Mouse (Mus musculus): ENCODE data around the gene Gm20388.
A peak's percentile ranks its signal among the peaks of the same experiment; 100 is the strongest.

Gene Gm20388

GRCm38 (mm10) chr8:122811870-122812494 is 2901.3 kb downstream of the Gm20388 start:
- DNase-seq (ENCODE audit: low read depth in 2 of 2, low spot score in 2 of 2): no peak

DNA sequence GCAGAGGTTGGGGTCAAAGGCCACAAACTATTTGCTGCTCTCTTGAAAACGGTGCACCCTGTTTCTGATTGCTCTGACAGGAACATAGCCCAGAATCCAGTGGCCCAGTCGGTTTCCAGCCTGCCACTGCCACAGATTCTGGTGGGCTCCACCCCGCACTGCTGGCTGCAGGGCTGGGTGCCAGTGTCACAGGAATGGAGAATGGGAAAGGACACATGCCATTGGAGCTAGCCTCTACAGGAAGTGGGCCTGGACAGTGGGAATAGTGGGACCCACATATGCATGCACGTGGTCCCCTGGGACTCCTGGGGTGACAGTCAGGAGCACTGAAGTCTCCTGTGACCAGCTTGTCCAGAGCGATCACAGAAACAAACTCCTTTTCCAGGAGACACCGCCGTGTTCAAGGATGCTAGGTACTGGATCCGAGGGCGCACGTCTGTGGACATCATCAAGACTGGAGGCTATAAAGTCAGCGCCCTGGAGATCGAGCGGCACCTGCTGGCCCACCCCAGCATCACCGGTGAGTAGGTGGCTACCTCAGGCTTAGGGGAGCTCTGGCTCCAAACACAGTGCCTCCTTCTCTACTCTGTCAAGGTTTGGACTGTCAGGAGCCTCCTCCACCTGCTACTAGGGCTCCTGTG is 2902.1 kb downstream of the Gm20388 start:
- no peak for DNase-seq (ENCODE audit: low read depth in 2 of 2, low spot score in 2 of 2)

GRCm38 (mm10) chr8:122814608-122815007 is 2904.0 kb downstream of the Gm20388 start:
- no peak for DNase-seq (ENCODE audit: low read depth in 2 of 2, low spot score in 2 of 2)

- DNase-seq (ENCODE audit: low read depth in 2 of 2, low spot score in 2 of 2): no peak
These were observed 2906.3 kb downstream of the Gm20388 start for GRCm38 (mm10) chr8:122816965-122817364.

- DNase-seq (ENCODE audit: low read depth in 2 of 2, low spot score in 2 of 2): no peak
These were observed 2907.3 kb downstream of the Gm20388 start for GRCm38 (mm10) chr8:122817724-122818496.

DNA sequence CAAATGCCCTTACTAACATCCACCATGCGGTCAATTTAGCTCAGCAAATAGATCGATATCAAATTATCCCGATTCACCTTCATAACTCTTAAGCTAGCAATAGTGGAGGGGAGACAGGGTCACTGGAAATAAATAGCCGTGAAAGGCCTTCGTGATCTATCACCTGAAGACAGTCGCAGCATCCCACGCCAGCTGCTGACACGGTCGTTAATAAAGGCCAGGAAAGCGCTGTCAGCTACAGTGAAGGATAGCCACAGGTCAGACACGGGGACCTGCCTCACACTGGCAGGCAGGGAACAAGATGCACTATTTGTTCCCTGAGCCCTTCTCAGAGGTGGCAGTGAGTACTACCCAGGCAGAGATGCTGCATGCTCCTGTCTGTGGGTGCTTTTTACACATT is 2909.1 kb downstream of the Gm20388 start:
- no peak for DNase-seq (ENCODE audit: low read depth in 2 of 2, low spot score in 2 of 2)

GRCm38 (mm10) chr8:122824571-122824970 is 2913.9 kb downstream of the Gm20388 start:
- no peak for DNase-seq (ENCODE audit: low read depth in 2 of 2, low spot score in 2 of 2)

DNA sequence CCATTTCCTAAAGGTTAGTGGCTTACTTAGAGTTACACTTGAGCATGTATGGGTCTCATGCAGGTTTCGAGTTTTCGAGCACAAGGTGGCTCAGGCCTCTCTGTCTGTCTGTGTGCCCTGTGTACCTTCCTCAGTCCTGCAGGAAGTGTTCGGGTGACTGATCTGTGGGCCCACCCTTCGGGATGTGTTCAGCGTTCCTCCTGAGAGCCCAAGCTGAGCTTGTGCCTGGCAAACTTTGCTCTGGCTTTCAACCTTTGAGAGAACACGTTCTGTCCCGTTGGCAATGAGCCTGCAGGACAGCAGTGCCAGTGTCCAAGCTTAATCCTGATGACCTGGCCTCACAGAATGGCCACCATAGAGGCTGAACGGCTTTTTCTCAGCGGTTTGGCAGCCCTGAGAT is 2914.3 kb downstream of the Gm20388 start:
- no peak for DNase-seq (ENCODE audit: low read depth in 2 of 2, low spot score in 2 of 2)

DNA sequence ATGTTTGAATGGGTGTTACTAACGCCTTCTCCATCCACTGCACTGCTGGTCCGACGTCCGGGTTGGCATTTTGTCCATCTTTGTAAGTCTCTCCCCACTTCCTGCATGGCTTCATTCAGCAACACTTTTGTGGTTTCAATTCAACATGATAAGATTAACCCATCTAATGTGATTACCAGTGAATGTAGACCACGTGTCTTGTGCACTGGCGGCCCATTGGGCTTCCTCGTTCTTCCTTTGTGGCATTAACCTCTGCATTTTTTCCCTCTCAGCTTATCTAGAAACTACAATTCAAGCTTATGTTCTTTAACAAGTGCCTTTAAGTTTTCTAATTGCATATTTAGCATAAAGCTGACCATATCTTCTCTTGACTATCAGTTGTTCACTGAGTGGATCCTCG is 2914.8 kb downstream of the Gm20388 start:
- DNase-seq (ENCODE audit: low read depth in 2 of 2, low spot score in 2 of 2): no peak

DNA sequence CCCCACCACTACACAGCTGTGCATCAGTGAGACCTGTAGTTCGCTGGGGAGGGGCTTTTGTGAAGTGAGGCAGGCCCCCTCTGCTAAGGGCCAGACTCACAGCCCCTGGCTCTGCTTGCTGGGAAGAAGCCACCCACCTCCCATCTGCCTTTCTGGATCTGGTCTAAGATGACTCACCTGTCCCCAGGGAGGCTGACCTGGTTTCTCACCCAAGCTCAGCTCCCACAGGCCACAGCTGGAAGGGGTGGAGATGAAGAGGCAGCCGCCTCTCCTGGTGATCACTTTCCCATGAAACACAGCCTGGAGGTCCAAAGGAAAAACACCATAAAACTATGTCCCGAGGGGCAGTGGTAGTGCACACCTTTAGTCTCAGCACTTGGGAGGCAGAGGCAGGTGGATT is 2918.8 kb downstream of the Gm20388 start:
- no peak for DNase-seq (ENCODE audit: low read depth in 2 of 2, low spot score in 2 of 2)

GRCm38 (mm10) chr8:122830349-122831061 is 2919.9 kb downstream of the Gm20388 start:
- peak; percentile 83 to 91 for DNase-seq (ENCODE audit: low read depth in 2 of 2, low spot score in 2 of 2)

- no peak for DNase-seq (ENCODE audit: low read depth in 2 of 2, low spot score in 2 of 2)
These were observed 2923.8 kb downstream of the Gm20388 start for GRCm38 (mm10) chr8:122834416-122834815.

DNA sequence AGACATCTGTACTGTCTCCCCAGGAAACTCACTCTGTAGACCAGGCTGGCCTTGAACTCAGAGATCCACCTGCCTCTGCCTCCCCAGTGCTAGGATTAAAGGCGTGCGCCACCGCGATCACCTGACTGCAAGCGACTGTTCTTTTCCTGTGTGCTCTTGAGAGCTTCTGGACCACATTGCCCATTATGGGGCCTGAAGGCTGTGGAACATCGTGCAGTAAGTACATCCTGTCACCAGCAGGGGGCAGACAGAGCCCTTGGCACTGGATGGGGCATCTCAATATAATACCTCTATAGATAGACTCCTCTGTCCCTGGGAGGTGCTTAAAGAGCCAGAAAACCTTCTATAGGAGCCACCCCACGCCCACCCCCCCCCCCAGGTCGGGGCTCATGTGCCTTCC is 2924.3 kb downstream of the Gm20388 start:
- DNase-seq (ENCODE audit: low read depth in 2 of 2, low spot score in 2 of 2): peak; percentile 61 to 69

DNA sequence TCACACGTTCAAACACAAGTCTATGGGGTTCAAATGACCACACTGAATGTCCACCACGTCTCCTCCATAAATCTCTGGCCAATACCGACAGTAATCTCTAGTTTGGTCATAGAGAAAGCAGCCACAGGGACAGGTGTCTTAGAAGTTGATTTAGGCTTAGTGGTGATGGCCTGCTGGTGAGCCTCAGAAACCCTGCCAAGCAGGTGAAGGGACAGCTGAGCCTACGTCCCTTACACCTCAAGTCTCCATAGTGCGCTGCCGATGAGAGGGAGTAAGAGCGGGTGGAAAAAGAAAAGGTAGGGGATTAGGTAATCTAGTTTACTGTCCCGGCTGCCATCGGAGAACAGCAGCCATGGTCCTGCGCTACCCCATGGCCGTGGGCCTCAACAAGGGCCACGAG is 2925.6 kb downstream of the Gm20388 start:
- no peak for DNase-seq (ENCODE audit: low read depth in 2 of 2, low spot score in 2 of 2)

GRCm38 (mm10) chr8:122836696-122837095 is 2926.1 kb downstream of the Gm20388 start:
- no peak for DNase-seq (ENCODE audit: low read depth in 2 of 2, low spot score in 2 of 2)

- DNase-seq (ENCODE audit: low read depth in 2 of 2, low spot score in 2 of 2): no peak
These were observed 2933.5 kb downstream of the Gm20388 start for GRCm38 (mm10) chr8:122844161-122844560.

GRCm38 (mm10) chr8:122845662-122846061 is 2935.0 kb downstream of the Gm20388 start:
- no peak for DNase-seq (ENCODE audit: low read depth in 2 of 2, low spot score in 2 of 2)

- no peak for DNase-seq (ENCODE audit: low read depth in 2 of 2, low spot score in 2 of 2)
These were observed 2937.4 kb downstream of the Gm20388 start, which contains the start of gene Cdh15 for GRCm38 (mm10) chr8:122847829-122848561. Cdh15 (plus strand) TSS chr8:122847966.

DNA sequence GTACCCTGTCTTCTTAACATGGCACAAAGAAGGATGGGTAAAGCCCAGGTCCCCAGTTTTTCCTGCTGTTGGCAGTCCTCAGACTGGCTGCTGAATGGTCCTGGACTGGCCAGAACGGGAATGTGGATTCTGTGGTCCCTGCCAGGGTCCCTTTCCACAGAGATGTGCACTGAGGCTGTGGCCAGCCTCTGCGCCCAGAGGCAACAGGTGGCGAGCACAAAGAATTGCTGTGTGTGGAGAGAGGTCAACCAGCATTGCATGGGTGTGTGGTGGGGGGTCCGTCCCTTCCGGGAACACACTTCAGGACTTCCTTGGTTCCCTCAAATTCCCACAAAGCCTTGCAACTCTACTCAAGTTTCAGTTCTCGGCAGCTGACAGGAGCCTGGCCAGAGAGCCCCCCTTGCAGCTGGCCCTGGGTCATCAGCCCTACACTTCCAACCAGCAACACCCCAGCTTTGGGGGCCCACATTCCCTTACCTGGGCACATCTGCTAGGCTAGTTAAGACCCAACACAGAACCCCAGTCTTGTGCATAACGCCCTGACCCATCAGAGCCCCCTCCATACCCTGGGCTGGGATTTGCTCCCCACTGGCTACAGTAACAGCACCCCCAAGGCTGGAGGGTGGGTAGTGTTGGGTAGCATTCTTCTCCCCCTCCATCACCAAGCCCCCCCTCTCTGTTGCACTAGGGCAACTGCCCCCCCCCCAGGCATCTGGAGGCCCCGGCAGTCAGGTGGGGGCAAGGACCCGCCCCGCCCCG is 2938.7 kb downstream of the Gm20388 start:
- no peak for DNase-seq (ENCODE audit: low read depth in 2 of 2, low spot score in 2 of 2)

DNA sequence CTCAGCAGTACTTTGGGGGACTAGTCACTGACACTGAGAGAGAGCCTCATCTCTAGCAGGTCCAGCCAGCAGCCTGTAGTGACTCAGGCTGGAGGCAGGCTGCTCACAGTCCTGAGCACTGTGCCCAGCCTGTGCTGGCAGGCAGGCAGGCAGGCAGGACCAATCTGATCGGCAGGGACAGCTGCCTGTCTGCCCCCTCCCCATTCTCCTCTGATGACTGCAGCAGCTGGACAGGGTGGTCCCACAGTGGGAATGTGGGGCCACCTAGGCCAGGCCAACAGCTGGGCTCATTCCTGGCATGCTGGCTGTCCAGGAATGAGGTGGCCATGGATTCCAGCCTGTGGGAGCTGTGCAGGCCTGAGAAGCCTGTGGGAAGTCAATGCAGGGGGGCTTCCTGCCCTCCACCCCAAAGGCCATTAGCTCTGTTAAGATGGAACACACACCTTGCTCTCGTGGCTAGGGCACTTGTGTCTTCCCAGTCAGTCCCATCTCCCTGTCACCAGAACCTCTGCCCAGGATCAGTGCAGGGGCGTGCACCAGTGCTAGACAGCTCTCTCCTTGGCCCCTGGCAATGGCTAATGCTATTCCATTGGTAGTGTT is 2940.1 kb downstream of the Gm20388 start:
- no peak for DNase-seq (ENCODE audit: low read depth in 2 of 2, low spot score in 2 of 2)
